Mouse (Mus musculus): ENCODE measurements around the gene Rftn2. TPM values are rescaled to one million over a fixed set of nuclear protein-coding genes. Genes with fewer than 3 reads are reported as not detected.

Gene Rftn2
- total RNA-seq (2012; rRNA removed) = 0.40 and 0.48 TPM in 2 replicates

GRCm38 (mm10) chr1:55226011-55226857, at the start of gene Rftn2:
Gene Rftn2, minus strand, starts transcription at chr1:55226782.
- no peak within 1 kb of the TSS for H3K27ac ChIP-seq (ENCODE audit: insufficient read depth, low read depth, low read length, poor library complexity, severe bottlenecking)
- in situ Hi-C loops (cut with MboI; ENCODE audit: low sequenced_read_pairs in 2 of 2, unreplicated experiment in 2 of 2) = no loop called here
- no peaks in the 10 kb centered on the region for H3K36me3 ChIP-seq (ENCODE audit: control insufficient read depth, insufficient read depth, low read length, poor library complexity, severe bottlenecking)
- no peak for TF ChIP-seq ZNF384 (IDR thresholded peaks at IDR 0.05; ENCODE audit: low read depth, low read length)
- no peak for TF ChIP-seq HCFC1 (IDR thresholded peaks at IDR 0.05; ENCODE audit: borderline replicate concordance, insufficient read depth, low read length)
- TF ChIP-seq CHD2 (IDR thresholded peaks at IDR 0.05; ENCODE audit: low read depth, low read length) = no peak
- no peak for TF ChIP-seq ZC3H11A (IDR thresholded peaks at IDR 0.05; ENCODE audit: borderline replicate concordance, low read depth, low read length)
- TF ChIP-seq MAFK (IDR thresholded peaks at IDR 0.05; ENCODE audit: insufficient read depth, low read depth, low read length) = no peak
- no peaks in the 10 kb centered on the region for H3K9me3 ChIP-seq (ENCODE audit: control insufficient read depth, insufficient read depth, low read depth, low read length)
- DNase-seq (ENCODE audit: low read depth, low spot score) = no peak
- H3K4me1 ChIP-seq (ENCODE audit: control insufficient read depth in 2 of 2, insufficient read depth in 2 of 2, low read length in 2 of 2, poor library complexity in 1 of 2) = peaks cover 0 to 3% of the 10 kb centered on the region in 2 experiments; a peak in 2 of 4 replicates
- H3K9ac ChIP-seq (ENCODE audit: insufficient read depth, low read depth, low read length, poor library complexity, severe bottlenecking) = peak within 1 kb of the TSS; percentile 26; the same call in 1 of the 2 replicates
- H3K4me3 ChIP-seq (ENCODE audit: insufficient read depth in 1 of 2, low read depth in 1 of 2, low read length in 2 of 2, poor library complexity in 1 of 2, severe bottlenecking in 1 of 2) = peak within 1 kb of the TSS; percentile 22 to 34; a peak in 3 of 4 replicates

- Histone ChIP-seq H3K4me1 (ENCODE audit: control insufficient read depth in 2 of 2, insufficient read depth in 2 of 2, low read length in 2 of 2, poor library complexity in 1 of 2) (no peaks in the 10 kb centered on the region), H3K9me3 (ENCODE audit: control insufficient read depth, insufficient read depth, low read depth, low read length) (no peaks in the 10 kb centered on the region), H3K9ac (ENCODE audit: insufficient read depth, low read depth, low read length, poor library complexity, severe bottlenecking) (no peak overlapping the region), H3K27ac (ENCODE audit: insufficient read depth, low read depth, low read length, poor library complexity, severe bottlenecking) (no peak overlapping the region), H3K4me3 (ENCODE audit: insufficient read depth in 1 of 2, low read depth in 1 of 2, low read length in 2 of 2, poor library complexity in 1 of 2, severe bottlenecking in 1 of 2) (no peak overlapping the region), H3K36me3 (ENCODE audit: control insufficient read depth, insufficient read depth, low read length, poor library complexity, severe bottlenecking) (no peaks in the 10 kb centered on the region)
- in situ Hi-C loops (cut with MboI; ENCODE audit: low sequenced_read_pairs in 2 of 2, unreplicated experiment in 2 of 2) = no loop called here
- DNase-seq (ENCODE audit: low read depth, low spot score) = no peak
- TF ChIP-seq MAFK (IDR thresholded peaks at IDR 0.05; ENCODE audit: insufficient read depth, low read depth, low read length) (no peak), HCFC1 (IDR thresholded peaks at IDR 0.05; ENCODE audit: borderline replicate concordance, insufficient read depth, low read length) (no peak), CHD2 (IDR thresholded peaks at IDR 0.05; ENCODE audit: low read depth, low read length) (no peak), ZC3H11A (IDR thresholded peaks at IDR 0.05; ENCODE audit: borderline replicate concordance, low read depth, low read length) (no peak), ZNF384 (IDR thresholded peaks at IDR 0.05; ENCODE audit: low read depth, low read length) (no peak)
Measured at GRCm38 (mm10) chr1:55265447-55265846, 38.9 kb upstream of the Rftn2 start.

- TF ChIP-seq ZNF384 (IDR thresholded peaks at IDR 0.05; ENCODE audit: low read depth, low read length) (no peak), ZC3H11A (IDR thresholded peaks at IDR 0.05; ENCODE audit: borderline replicate concordance, low read depth, low read length) (no peak), CHD2 (IDR thresholded peaks at IDR 0.05; ENCODE audit: low read depth, low read length) (no peak), HCFC1 (IDR thresholded peaks at IDR 0.05; ENCODE audit: borderline replicate concordance, insufficient read depth, low read length) (no peak), MAFK (IDR thresholded peaks at IDR 0.05; ENCODE audit: insufficient read depth, low read depth, low read length) (no peak)
- Histone ChIP-seq H3K4me3 (ENCODE audit: insufficient read depth in 1 of 2, low read depth in 1 of 2, low read length in 2 of 2, poor library complexity in 1 of 2, severe bottlenecking in 1 of 2) (no peak overlapping the region), H3K36me3 (ENCODE audit: control insufficient read depth, insufficient read depth, low read length, poor library complexity, severe bottlenecking) (no peaks in the 10 kb centered on the region), H3K4me1 (ENCODE audit: control insufficient read depth in 2 of 2, insufficient read depth in 2 of 2, low read length in 2 of 2, poor library complexity in 1 of 2) (no peaks in the 10 kb centered on the region), H3K27ac (ENCODE audit: insufficient read depth, low read depth, low read length, poor library complexity, severe bottlenecking) (no peak overlapping the region), H3K9me3 (ENCODE audit: control insufficient read depth, insufficient read depth, low read depth, low read length) (no peaks in the 10 kb centered on the region), H3K9ac (ENCODE audit: insufficient read depth, low read depth, low read length, poor library complexity, severe bottlenecking) (no peak overlapping the region)
- in situ Hi-C loops (cut with MboI; ENCODE audit: low sequenced_read_pairs in 2 of 2, unreplicated experiment in 2 of 2) = no loop called here
- DNase-seq (ENCODE audit: low read depth, low spot score) = no peak
Measured at GRCm38 (mm10) chr1:55264385-55264784, 37.8 kb upstream of the Rftn2 start.

GRCm38 (mm10) chr1:55246374-55246773, 19.8 kb upstream of the Rftn2 start:
- Histone ChIP-seq H3K9me3 (ENCODE audit: control insufficient read depth, insufficient read depth, low read depth, low read length) (no peaks in the 10 kb centered on the region), H3K4me3 (ENCODE audit: insufficient read depth in 1 of 2, low read depth in 1 of 2, low read length in 2 of 2, poor library complexity in 1 of 2, severe bottlenecking in 1 of 2) (no peak overlapping the region), H3K27ac (ENCODE audit: insufficient read depth, low read depth, low read length, poor library complexity, severe bottlenecking) (no peak overlapping the region), H3K4me1 (ENCODE audit: control insufficient read depth in 2 of 2, insufficient read depth in 2 of 2, low read length in 2 of 2, poor library complexity in 1 of 2) (no peaks in the 10 kb centered on the region), H3K9ac (ENCODE audit: insufficient read depth, low read depth, low read length, poor library complexity, severe bottlenecking) (no peak overlapping the region), H3K36me3 (ENCODE audit: control insufficient read depth, insufficient read depth, low read length, poor library complexity, severe bottlenecking) (no peaks in the 10 kb centered on the region)
- in situ Hi-C loops (cut with MboI; ENCODE audit: low sequenced_read_pairs in 2 of 2, unreplicated experiment in 2 of 2) = no loop called here
- TF ChIP-seq HCFC1 (IDR thresholded peaks at IDR 0.05; ENCODE audit: borderline replicate concordance, insufficient read depth, low read length) = no peak
- TF ChIP-seq CHD2 (IDR thresholded peaks at IDR 0.05; ENCODE audit: low read depth, low read length) = no peak
- no peak for TF ChIP-seq ZNF384 (IDR thresholded peaks at IDR 0.05; ENCODE audit: low read depth, low read length)
- TF ChIP-seq ZC3H11A (IDR thresholded peaks at IDR 0.05; ENCODE audit: borderline replicate concordance, low read depth, low read length) = no peak
- TF ChIP-seq MAFK (IDR thresholded peaks at IDR 0.05; ENCODE audit: insufficient read depth, low read depth, low read length) = no peak
- no peak for DNase-seq (ENCODE audit: low read depth, low spot score)

All from ES-E14 (cell line).